In the genomic region with DNA sequence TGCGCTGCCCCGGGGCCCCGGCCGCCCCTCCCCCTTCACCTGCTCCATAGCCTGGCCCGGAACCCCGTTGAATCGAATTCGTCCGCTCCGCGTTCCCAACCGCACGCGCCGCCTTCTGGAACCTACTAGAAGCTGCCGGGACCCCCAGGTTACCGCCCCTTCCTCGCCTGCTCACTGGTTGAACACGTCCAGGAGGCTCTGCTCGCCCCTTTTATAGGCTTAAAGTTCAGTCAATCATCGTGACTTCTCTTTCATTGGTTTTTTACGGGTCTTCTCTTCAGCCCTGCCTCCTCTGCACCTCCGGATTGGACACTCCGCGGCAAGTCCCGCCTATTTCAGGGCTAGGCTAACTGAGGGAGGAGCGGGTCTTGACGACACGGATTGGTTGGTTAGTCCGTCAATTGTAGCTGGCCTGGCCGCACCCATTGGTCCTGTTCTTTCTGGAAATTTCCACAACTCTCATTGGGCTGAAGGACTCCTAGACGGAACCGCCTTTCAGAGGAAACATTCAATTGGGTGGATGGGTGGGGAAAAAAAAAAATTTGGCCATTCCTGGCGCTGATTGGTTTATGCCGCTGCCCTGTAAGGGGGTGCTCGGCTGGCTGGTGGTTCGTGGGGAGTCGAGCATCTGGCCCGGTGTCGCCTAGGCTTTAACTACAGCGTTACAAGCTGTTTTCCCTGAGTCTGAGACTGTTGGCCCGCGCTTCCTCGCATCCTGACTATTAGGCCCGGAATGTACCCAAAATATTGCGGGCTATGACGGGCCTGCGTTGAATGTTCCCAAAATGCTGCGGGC, we compare ENCODE assay signal across 2 mouse cellular contexts.
TF ChIP-seq lines count a peak whose summit lies in the region.

Stip1 (minus strand) TSS at position 127 of the 796 bp plus-strand sequence.

TF ChIP-seq in C2C12, 6 proteins besides CTCF, POLR2A, EP300 and RAD21 (continued from another document):
- no peak for TF ChIP-seq FOSL1 (IDR thresholded peaks at IDR 0.05; ENCODE audit: insufficient read depth, low read length, poor library complexity, severe bottlenecking)

TF ChIP-seq in myocyte, 11 proteins besides CTCF, POLR2A, EP300 and RAD21 (continued from another document):
- TF ChIP-seq POLR2AphosphoS2 (IDR thresholded peaks at IDR 0.05; ENCODE audit: insufficient read length, low read depth) (peak; percentile 93), REST (IDR thresholded peaks at IDR 0.05; ENCODE audit: insufficient read depth, insufficient read length) (no peak), E2F4 (IDR thresholded peaks at IDR 0.05; ENCODE audit: insufficient read depth) (no peak), MYOD1 (IDR thresholded peaks at IDR 0.05; ENCODE audit: control insufficient read depth in 1 of 3, insufficient read length in 2 of 3, low read depth in 2 of 3) (peak in 1 of 3 experiments; percentile 13), CEBPB (IDR thresholded peaks at IDR 0.05; ENCODE audit: insufficient read depth, poor library complexity, severe bottlenecking) (no peak), TCF3 (IDR thresholded peaks at IDR 0.05; ENCODE audit: insufficient read length, low read depth) (no peak)
